Mouse (Mus musculus) heart, embryonic 12.5 days (tissue): ENCODE data around the gene Tex2. TPM values are rescaled to one million over a fixed set of nuclear protein-coding genes. Genes with fewer than 3 reads are reported as not detected.
"Not testable (repeated sequence)": the region's sequence is repeated elsewhere in the genome, so short reads cannot be mapped to it uniquely, and the experiment has no call there.

ENCODE experiments used
- ATAC-seq: fragments of 200-750 bp; cut with Nextera tagmentation; 2 replicates; pipeline ENCODE4 v1.8.0; 2017; ENCODE audit warnings: moderate TSS enrichment, moderate library complexity; ENCODE audit not compliant: insufficient number of reproducible peaks, low FRiP score
- H3K27ac ChIP-seq: fragments of 300-500 bp; sonication (generic); 2 replicates; pipeline ENCODE4 v1.5.1; 2016; ENCODE audit warnings: mild to moderate bottlenecking, moderate library complexity; ENCODE audit not compliant: poor library complexity, severe bottlenecking
- H3K27me3 ChIP-seq: fragments of 300-500 bp; sonication (generic); replicated peaks from 2 replicates; pipeline ENCODE4 v1.6.1; 2016; ENCODE audit warnings: mild to moderate bottlenecking, moderate library complexity
- H3K36me3 ChIP-seq: fragments of 300-500 bp; sonication (generic); 2 replicates; pipeline ENCODE4 v1.6.1; 2016; ENCODE audit warnings: mild to moderate bottlenecking, moderate library complexity
- H3K4me1 ChIP-seq: fragments of 300-500 bp; sonication (generic); replicated peaks from 2 replicates; pipeline ENCODE4 v1.6.1; 2016; ENCODE audit warnings: mild to moderate bottlenecking
- H3K4me2 ChIP-seq: fragments of 300-500 bp; sonication (generic); 2 replicates; pipeline ENCODE4 v1.6.1; 2016; ENCODE audit warnings: mild to moderate bottlenecking, moderate library complexity
- H3K4me3 ChIP-seq: fragments of 300-500 bp; sonication (generic); 2 replicates; pipeline ENCODE4 v1.5.1; 2016; ENCODE audit warnings: mild to moderate bottlenecking
- H3K9ac ChIP-seq: fragments of 300-500 bp; sonication (generic); 2 replicates; pipeline ENCODE4 v1.6.1; 2016; ENCODE audit warnings: mild to moderate bottlenecking, moderate library complexity
- H3K9me3 ChIP-seq: fragments of 300-500 bp; sonication (generic); replicated peaks from 2 replicates; pipeline ENCODE4 v1.6.1; 2016; ENCODE audit warnings: mild to moderate bottlenecking, moderate library complexity
- WGBS: fragments of 180-500 bp; shearing (Covaris S2); methylation state at CpG from one replicate; pipeline ENCODE4 v1.1.7; 2016; 5-methylcytosine and 5-hydroxymethylcytosine counted together
- polyA plus RNA-seq: library from polyadenylated mRNA; unstranded; fragments of >200 nt; fragmentation: Nextera tagmentation; extraction: Ambion mirVana; gene quantifications from 2 replicates; pipeline ENCODE4 v1.2.1, GENCODE M21; 2016

The Tex2 gene
- polyA plus RNA-seq: 19.8 and 20.2 TPM in 2 replicates

GRCm38 (mm10) chr11:106612961-106613637, at the start of gene Tex2:
Gene Tex2, minus strand, starts transcription at chr11:106613423.
- Histone ChIP-seq H3K27me3 (no peaks in the 10 kb centered on the region), H3K4me3 (peak within 1 kb of the TSS; percentile 83), H3K36me3 (no peaks in the 10 kb centered on the region), H3K9ac (peak within 1 kb of the TSS; percentile 91), H3K4me1 (peaks cover 40% of the 10 kb centered on the region), H3K27ac (peak within 1 kb of the TSS; percentile 83), H3K4me2 (peak within 1 kb of the TSS; percentile 75), H3K9me3 (no peaks in the 10 kb centered on the region)
- ATAC-seq: peak; percentile 95
- 1% methylated on average over 45 of the region's 45 CpGs for WGBS

GRCm38 (mm10) chr11:106662634-106663407, 49.6 kb upstream of the Tex2 start:
- Histone ChIP-seq H3K4me2 (no peak overlapping the region), H3K9ac (no peak overlapping the region), H3K27me3 (no peaks in the 10 kb centered on the region), H3K27ac (no peak overlapping the region), H3K36me3 (no peaks in the 10 kb centered on the region; the same call in 1 of the 2 replicates), H3K9me3 (no peaks in the 10 kb centered on the region), H3K4me1 (peaks cover 42% of the 10 kb centered on the region), H3K4me3 (no peak overlapping the region)
- ATAC-seq: no peak
- 86% methylated on average over 10 of the region's 11 CpGs for WGBS

- H3K27ac ChIP-seq: peak overlapping the region; percentile 93
- no peaks in the 10 kb centered on the region for H3K27me3 ChIP-seq
- H3K9ac ChIP-seq: 0 out of 2 replicates have a peak overlapping the region, but pooled peaks have one; percentile 29
- WGBS: 36% methylated on average over 13 of the region's 13 CpGs
- no peak overlapping the region for H3K4me3 ChIP-seq
- peak; percentile 51 for ATAC-seq
- H3K9me3 ChIP-seq: no peaks in the 10 kb centered on the region
- H3K4me2 ChIP-seq: no peak overlapping the region
- no peaks in the 10 kb centered on the region; the same call in 1 of the 2 replicates for H3K36me3 ChIP-seq
- peaks cover 47% of the 10 kb centered on the region for H3K4me1 ChIP-seq
Measured at GRCm38 (mm10) chr11:106660453-106661081, 47.3 kb upstream of the Tex2 start.

GRCm38 (mm10) chr11:106659598-106660295, 46.5 kb upstream of the Tex2 start:
- WGBS: 43% methylated on average over 15 of the region's 15 CpGs
- no peak overlapping the region for H3K4me3 ChIP-seq
- H3K27me3 ChIP-seq: no peaks in the 10 kb centered on the region
- no peak overlapping the region for H3K9ac ChIP-seq
- no peaks in the 10 kb centered on the region for H3K9me3 ChIP-seq
- H3K4me2 ChIP-seq: 0 out of 2 replicates have a peak overlapping the region, but pooled peaks have one; percentile 2
- H3K36me3 ChIP-seq: no peaks in the 10 kb centered on the region
- peak; percentile 13; the same call in 1 of the 2 replicates for ATAC-seq
- peak overlapping the region; percentile 93 for H3K27ac ChIP-seq
- H3K4me1 ChIP-seq: peaks cover 47% of the 10 kb centered on the region

- H3K4me2 ChIP-seq: peak overlapping the region; percentile 28
- H3K27me3 ChIP-seq: no peaks in the 10 kb centered on the region
- H3K27ac ChIP-seq: peak overlapping the region; percentile 93
- no peak overlapping the region for H3K4me3 ChIP-seq
- ATAC-seq: peak; percentile 56
- H3K36me3 ChIP-seq: peaks cover 4% of the 10 kb centered on the region; the same call in 1 of the 2 replicates
- H3K9ac ChIP-seq: peak overlapping the region; percentile 1; the same call in 1 of the 2 replicates
- WGBS: 19% methylated on average over 14 of the region's 14 CpGs
- H3K4me1 ChIP-seq: peaks cover 47% of the 10 kb centered on the region
- H3K9me3 ChIP-seq: no peaks in the 10 kb centered on the region
Measured at GRCm38 (mm10) chr11:106658051-106658880, 45.0 kb upstream of the Tex2 start.

GRCm38 (mm10) chr11:106656896-106657498, 43.8 kb upstream of the Tex2 start:
- not testable (repeated sequence) for ATAC-seq, H3K9me3 ChIP-seq, H3K36me3 ChIP-seq, H3K4me3 ChIP-seq, H3K27me3 ChIP-seq, H3K4me2 ChIP-seq, H3K9ac ChIP-seq
- H3K27ac ChIP-seq: peak overlapping the region; percentile 93
- 77% methylated on average over 5 of the region's 5 CpGs for WGBS
- H3K4me1 ChIP-seq: peaks cover 47% of the 10 kb centered on the region

- no peaks in the 10 kb centered on the region for H3K4me1 ChIP-seq
- H3K27me3 ChIP-seq: no peaks in the 10 kb centered on the region
- no peaks in the 10 kb centered on the region for H3K36me3 ChIP-seq
- no peak overlapping the region for H3K4me3 ChIP-seq
- no peak overlapping the region for H3K9ac ChIP-seq
- no peaks in the 10 kb centered on the region; the same call in 1 of the 2 replicates for H3K9me3 ChIP-seq
- H3K4me2 ChIP-seq: no peak overlapping the region
- WGBS: 25% methylated on average over 13 of the region's 13 CpGs
- no peak for ATAC-seq
- no peak overlapping the region for H3K27ac ChIP-seq
Measured at GRCm38 (mm10) chr11:106648347-106648746, 35.1 kb upstream of the Tex2 start.

GRCm38 (mm10) chr11:106642966-106643637, 29.9 kb upstream of the Tex2 start:
- Histone ChIP-seq H3K4me2 (no peak overlapping the region), H3K4me1 (peaks cover 21% of the 10 kb centered on the region), H3K36me3 (no peaks in the 10 kb centered on the region), H3K9me3 (no peaks in the 10 kb centered on the region), H3K27me3 (no peaks in the 10 kb centered on the region), H3K4me3 (no peak overlapping the region), H3K27ac (no peak overlapping the region), H3K9ac (no peak overlapping the region)
- WGBS: 75% methylated on average over 8 of the region's 8 CpGs
- no peak for ATAC-seq

GRCm38 (mm10) chr11:106641580-106641979, 28.4 kb upstream of the Tex2 start:
- 0 out of 2 replicates have a peak overlapping the region, but pooled peaks have one; percentile 0 for H3K27ac ChIP-seq
- no peak overlapping the region for H3K4me3 ChIP-seq
- H3K4me1 ChIP-seq: peaks cover 26% of the 10 kb centered on the region
- no peak overlapping the region for H3K4me2 ChIP-seq
- no peaks in the 10 kb centered on the region for H3K36me3 ChIP-seq
- no peak overlapping the region for H3K9ac ChIP-seq
- ATAC-seq: no peak
- 56% methylated on average over 1 of the region's 1 CpGs for WGBS
- no peaks in the 10 kb centered on the region for H3K27me3 ChIP-seq
- no peaks in the 10 kb centered on the region for H3K9me3 ChIP-seq
